Mouse (Mus musculus): ENCODE results near the gene Gm11027.
A peak's percentile ranks its signal among the peaks of the same experiment; 100 is the strongest.
"Not testable (repeated sequence)": the region's sequence is repeated elsewhere in the genome, so short reads cannot be mapped to it uniquely, and the experiment has no call there.

Gene Gm11027

DNA sequence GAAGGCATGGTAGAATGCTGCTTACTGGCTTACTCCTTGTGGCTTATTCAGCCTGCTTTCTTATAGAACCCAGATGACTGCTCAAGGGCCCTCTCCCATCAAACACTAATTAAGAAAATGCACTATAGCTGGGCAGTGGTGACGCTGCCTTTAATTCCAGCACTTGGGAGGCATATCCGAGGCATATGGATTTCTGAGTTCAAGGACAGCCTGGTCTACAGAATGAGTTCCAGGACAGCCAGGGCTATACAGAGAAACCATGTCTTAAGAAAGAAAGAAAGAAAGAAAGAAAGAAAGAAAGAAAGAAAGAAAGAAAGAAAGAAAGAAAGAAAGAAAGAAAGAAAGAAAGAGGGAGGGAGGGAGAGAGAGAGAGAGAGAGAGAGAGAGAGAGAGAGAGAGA lies at the start of gene Gm11027:
Gene Gm11027, plus strand, starts transcription at position 301 of the 400 bp plus-strand sequence.
- DNase-seq, result not testable (repeated sequence)

DNA sequence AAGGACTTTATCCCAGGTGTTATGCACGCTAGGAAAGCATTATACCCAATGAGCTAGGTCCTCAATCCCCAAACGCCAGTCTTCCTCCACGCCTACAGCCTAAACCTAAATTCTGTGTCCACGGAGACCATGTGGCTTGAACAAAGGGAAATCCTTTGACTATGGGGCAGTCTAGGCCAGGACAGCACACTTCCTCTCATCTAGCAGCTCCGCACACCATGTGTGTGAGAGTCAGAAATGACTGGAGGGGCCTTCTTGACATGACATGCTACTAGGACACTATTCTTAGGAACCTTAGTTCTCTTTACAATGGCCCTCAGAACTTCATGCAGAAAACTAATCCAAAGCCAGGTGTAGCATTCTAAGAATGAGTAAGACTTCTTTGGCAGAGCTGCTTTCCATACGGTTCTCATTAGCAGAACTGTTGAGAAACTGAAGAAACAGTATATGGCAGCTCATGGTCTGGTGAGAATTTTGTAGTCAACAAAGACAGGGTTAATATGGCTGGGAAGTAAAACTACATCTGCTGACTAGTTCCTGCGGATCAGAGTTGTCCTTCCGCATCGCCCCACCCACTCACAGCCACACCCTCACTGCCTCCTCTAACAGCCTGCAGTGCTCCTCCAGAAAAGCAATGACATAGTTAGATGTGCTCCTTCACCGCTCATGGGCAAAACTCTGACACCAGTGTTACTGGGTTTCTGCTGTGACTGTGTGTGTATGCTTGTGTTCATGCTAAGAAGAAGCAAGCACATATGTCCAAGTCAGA lies 48.7 kb upstream of the Gm11027 start:
- no peak for DNase-seq

DNA sequence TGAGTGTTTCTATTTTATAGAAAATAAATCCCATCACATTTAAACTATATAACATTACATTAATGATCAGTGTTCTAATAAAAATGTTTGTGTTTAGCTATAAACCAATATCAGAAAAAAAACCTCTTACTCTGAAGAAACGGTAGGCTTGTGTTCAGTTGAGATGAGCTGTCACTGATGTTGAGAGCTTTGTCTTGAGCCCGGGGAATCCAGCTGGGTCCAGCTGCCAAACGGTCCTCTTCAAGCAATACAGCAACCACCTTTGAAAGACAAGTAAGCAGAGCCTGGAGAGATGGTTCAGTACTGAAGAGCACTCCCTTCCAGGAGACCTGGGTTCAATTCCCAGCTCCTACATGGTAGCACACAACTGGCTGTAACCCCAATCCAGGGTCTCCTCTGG lies 45.7 kb upstream of the Gm11027 start:
- DNase-seq, result no peak

DNA sequence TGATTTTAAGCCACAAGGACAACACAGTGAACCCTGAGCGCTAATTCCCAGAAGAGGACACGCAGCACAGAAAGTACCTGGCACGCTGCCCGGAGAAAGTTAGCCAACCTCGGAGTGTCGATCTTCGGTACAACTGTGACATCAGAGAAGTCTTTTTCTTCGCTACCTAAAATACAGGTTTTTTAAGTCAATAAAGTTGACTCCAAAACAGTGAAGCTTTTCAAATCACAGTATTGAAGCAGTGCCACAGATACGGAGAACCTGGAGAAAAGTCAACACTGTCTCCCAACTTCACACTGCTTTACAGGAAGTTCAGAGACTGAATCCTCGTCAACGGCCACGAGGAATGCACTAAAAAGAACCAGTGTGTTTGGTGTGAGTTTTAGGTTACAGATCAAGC lies 43.6 kb upstream of the Gm11027 start:
- peak; percentile 5 to 11 for DNase-seq

DNA sequence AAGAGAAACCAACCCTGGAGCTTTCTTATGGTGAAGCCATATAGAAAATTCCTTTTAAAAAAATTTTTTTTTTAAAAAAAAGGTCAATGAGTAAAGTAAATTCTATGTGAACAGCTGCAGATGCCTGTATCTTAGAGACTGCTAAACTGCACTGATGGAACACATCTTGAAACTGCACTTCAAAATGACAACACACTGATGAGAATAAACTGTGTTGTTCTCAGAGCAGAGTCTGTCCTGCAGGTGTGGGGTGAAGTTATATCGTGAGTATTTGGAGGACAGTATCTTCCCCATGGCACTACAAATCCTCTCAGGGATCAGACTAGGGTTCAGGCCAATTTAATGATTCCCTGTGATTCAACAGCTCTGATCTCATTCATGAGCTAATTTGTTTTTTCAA lies 43.1 kb upstream of the Gm11027 start:
- no peak for DNase-seq

DNA sequence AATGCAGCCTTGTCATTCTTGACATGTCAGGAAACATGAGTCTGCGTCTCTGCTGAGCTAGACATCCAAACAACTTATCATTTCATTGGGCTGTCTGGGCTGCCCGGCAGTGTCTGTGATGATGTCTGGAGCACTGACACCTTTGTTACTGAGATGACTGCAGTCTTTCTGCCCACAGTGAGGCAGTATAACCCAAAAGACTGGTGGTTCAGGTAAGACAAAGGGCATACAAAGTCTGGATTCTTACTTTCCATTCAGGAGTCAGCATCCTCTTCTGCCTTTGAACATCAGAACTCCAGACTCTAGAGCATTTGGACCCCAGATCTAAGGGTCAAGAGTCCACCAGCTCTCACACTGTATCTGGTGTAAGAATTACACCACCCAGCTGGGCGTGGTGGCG lies 39.8 kb upstream of the Gm11027 start:
- DNase-seq, result peak in 1 of 2 experiments; percentile 8

DNA sequence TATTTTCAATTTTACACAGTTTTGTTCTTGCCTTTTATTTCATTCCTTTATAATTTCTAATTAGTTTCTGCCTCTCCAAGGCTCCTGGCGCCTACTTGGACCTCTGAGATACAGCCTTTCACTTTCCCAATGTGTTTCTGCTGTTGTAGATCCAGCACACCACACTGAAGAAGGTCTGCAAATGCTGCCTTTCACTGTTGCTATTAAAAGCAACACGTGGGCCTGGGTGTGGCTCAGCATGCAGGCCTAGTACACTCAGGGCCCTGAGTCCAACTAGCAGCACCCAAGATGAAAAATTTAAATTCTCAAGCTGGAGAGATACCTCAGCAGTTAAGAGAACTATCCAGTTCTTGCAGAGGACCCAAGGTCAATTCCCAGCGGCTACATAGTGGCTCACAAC lies 38.5 kb upstream of the Gm11027 start:
- no peak for DNase-seq

DNA sequence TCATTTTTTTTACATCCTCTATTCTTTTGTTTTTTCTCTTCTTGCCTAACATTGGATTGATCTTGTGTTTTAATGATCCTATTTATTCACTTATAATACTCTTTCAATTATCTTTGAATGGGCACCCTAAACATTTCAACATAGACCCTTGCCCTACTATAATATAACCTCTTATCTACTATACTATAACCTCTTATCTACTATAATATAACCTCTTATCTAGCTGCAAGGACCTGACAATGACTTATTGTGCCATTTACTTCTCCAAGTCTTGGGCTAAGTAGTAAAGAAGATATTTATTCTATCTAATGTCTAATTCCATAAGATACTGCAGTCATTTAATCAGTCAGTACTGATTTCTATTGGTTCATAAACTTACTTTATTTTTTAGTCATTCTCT lies 36.8 kb upstream of the Gm11027 start:
- no peak for DNase-seq

DNA sequence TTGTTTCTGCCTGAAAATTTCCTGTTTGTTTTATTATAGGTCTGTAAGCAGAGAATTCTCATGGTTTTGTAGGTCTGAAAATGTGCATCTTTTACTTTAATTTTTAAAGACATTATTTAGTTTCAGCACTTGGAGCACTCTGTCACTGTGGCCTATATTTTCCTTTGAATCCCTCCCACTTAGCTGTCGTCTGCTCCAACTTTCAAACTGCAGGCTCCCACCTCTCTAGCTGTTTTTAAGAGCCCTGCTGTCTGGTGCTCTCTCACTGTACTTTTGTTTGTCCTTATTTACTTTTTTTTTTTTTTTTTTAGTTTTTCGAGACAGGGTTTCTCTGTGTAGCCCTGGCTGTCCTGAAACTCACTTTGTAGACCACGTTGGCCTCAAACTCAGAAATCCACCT lies 36.4 kb upstream of the Gm11027 start:
- DNase-seq, result no peak

DNA sequence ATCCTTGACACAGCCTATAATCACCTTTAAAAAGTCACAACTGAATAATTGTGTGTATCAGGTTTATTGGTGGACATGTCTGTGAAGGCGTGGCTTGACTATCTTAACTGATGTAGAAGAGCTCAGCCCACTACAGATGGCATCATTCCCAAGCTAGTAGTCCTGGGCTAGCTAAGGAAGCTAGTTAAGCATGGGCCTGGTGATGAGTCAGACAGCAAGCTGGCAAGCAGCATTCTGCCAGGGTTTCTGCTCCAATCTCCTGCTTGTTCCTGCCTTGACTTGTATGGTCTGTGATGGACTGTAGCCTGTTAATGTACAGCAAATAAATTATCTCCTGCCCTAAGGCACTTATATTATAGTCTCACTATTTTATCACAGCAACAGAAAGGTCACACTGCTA lies 30.6 kb upstream of the Gm11027 start:
- no peak for DNase-seq

DNA sequence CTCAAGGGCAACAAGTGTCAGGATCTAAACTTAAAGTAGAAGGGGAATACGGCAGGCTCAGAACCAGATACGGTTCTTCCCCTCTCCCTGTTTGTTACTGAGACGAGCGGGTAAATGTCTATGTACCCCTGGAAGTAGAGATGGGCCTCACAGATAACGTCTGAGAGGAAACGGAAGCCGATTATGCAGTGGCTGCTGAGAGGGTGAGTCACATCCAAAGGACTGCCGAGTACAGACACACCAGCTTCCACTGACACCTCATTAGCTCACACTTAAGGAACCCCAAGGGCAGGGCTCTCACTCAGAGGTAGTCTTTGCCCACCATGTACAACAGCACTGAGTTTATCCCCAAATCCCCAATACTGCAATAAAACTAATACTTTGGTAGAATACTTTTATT lies 20.5 kb upstream of the Gm11027 start:
- DNase-seq, result peak; percentile 33 to 46

DNA sequence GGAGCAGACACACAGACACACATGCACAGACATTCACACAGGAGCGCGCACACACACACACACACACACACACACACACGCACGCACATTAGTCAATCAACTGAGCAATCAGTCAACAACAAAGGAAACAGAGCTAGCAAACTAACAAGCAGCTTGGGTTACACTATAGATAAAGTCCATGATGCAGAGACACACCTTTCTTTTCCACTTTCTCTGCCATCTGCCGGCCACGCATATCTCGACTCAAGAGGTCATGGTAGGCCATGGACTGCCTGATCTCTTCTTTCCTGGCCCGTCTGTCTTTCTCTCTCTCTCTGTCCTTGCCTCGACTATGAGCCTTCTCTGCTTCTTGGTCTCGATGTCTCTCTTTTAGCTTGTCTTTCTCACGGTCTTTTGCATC lies 19.6 kb upstream of the Gm11027 start:
- DNase-seq, result no peak

DNA sequence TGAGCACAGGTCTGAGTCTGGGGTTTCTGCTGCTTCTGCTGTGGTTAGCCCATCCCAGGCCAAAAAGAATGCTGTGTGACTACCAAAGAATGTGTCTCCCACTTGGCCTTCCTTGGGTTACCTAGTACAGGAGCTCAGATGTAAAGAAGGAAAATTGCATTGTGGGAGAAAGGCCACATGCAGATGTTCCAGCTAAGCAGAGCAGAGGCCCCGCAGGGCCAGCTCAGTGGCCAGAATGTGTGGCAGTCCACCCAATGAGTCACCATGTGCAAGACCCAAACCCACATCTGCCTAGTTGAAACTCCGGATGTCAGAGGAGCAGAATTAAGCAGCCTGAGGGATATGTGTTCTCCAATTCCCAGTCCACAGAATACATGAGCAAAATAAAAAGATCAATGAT lies 16.9 kb upstream of the Gm11027 start:
- DNase-seq, result no peak

DNA sequence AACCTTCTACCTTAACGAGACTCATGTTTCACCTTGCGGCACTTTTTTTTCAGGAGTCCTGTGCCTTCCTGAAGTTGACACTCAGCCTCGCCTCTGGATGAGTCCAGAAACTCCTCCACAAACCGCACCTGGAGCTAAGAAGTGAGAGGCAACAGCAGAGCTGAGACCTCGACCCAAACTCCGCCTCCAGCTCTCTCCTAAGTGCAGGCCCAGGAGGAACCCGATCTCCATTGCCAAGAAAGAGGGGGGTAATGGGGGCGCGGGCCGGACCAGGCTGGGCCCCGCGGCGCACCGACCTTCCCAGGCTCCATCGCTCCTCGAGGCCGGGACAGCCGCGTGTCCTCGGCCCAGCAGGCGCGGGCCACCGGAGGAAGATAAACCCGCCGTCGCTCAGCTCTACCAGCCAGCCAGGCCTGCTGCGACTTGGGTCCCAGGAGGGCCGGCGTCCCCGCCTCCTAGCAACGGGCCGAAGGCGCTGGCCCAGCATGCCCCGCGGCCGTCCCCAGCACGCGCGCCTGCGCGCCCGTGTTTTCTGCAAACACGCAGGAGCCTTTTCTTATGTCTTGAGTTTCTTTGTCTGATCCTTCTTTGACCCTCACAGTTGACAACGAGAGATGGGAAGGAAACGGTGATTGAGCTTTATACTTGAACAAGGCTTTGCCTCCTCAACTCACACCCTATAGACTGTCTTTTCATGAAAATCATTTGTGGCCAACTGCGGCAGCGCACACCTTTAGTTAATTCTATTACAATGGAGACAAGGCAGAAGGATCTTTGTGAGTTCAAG lies 12.4 kb upstream of the Gm11027 start, which contains the start of gene Wdr60:
Gene Wdr60, minus strand, starts transcription at position 468 of the 787 bp plus-strand sequence.
- DNase-seq, result peak; percentile 88 to 90

DNA sequence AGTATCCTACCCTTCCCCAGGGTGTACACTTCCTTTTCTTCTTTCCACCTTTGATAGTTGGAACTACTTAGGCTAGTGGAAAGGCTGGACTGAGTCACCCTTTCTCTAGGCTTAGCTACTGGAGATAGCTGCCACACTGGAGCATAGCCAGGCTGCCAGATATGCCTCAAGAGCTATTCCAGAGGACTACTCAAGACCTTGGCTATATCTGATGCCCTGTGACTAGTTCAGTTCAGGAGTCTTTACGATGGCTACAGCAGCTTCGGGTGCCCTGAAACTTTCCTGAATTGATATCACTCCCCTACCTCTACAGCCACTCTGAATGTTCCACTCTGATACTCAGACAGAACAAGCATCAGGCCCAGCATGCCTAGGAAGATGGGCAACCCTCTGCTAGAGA lies 10.4 kb upstream of the Gm11027 start:
- no peak for DNase-seq

DNA sequence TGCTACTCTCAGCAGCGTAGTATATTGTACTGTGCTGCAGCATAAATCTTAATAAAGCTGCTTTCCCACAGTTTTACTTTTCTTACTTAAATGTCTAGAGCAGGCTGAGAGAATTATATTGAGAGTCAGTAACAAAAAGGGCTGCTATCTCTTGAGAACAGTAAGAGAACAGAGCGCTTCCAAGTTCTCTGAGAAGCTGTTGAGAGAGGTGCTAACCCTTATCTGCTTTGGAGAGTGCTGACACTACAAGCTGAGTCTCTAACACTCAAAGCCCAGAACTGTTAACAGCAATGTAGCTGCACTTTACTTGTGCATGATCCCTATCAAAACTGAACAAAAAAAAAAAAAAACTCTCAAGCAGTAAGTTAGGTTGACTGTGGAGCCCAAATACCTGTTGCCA lies 9.9 kb upstream of the Gm11027 start:
- DNase-seq, result no peak

DNA sequence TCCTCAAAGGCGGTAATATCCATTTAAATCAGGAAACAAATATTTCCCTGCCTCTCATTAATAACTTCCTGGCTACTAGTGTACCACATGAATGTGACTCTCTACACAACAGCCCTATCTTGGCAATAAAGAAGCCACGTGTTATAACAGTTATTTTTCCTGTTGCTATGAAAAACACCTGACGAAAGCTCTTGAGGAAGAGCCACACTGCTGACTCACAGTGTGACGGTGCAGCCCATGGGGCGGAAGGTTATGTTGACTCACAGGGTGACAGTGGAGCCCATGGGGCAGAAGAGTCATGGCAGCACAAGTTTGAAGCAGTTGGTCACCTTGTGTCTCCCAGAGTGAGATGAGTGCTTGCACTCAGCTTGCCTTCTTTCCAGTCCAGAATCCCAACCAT lies 5.7 kb upstream of the Gm11027 start:
- no peak for DNase-seq

DNA sequence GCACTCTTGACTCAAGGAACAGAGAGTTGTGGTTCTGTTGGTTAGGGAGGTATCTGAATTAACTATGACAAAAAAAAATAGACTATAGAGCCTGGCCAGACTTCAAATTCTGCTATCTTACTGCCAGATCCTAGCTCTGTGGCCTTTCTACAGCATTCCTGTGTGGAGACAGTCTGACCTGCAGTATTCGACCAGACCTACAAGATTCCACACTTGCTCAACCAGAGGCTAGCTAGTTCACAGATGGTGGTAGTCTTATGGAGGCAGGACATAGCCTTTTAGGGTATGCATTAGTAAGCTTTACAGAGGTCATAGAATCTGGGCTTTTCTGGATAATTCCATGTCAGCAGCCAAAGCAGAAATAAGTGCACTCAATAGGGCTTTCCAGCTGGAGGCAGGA lies 4.6 kb upstream of the Gm11027 start:
- DNase-seq, result no peak

DNA sequence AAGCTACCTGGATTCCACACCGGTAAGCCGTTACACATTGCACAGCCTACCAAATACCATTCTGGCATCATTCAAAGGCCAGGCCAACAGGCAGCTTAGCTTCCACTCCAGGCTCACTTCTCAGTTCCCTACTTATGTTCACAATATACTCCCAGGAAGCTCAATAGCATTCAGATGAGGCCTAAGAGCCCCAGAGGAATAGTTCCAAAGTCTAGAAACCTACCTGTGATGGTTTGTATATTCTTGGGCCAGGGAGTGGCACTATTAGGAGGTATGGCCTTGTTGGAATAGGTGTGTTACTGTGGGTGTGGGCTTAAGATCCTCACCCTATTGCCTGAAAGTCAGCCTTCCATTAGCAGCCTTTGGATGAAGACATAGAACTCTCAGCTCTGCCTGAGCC lies 4.1 kb upstream of the Gm11027 start:
- no peak for DNase-seq

DNA sequence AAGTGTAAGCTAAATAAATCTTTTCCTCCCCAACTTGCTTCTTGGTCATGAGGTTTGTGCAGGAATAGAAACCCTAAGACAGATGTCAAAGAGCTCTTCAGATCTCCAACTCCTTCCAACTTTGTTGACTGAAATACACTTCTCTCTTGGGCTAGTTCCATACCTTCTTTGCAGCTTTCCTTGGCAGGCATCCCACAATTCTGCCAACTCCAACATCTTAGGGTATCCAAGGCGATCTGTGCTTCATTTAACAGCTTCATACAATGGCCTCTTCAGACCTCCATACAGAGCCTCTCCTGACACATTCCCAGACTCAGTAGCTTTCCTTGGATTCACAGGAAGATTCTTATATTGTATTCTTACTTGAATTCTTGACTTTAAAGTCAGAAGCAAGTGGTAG lies 1.5 kb upstream of the Gm11027 start:
- DNase-seq, result no peak

DNA sequence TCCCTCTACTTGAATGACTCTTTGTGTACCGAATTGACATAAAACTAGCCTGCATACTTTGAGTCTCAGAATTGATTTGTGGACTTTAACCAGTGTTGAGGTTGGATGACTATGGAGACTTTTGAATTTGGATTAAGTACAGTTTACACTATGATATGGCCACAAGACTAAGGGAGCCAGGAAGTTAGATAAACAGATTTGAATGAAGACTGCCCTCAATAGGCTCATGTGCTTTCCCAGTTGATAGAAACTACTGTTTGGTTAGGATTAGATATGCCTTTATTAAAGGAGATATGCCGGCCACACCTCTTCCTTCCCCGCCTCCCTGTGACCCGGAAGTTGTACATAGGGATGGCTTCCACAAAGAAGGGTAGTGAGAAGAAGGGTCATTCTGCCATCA lies 445 bp downstream of the Gm11027 start:
- no peak for DNase-seq

DNA sequence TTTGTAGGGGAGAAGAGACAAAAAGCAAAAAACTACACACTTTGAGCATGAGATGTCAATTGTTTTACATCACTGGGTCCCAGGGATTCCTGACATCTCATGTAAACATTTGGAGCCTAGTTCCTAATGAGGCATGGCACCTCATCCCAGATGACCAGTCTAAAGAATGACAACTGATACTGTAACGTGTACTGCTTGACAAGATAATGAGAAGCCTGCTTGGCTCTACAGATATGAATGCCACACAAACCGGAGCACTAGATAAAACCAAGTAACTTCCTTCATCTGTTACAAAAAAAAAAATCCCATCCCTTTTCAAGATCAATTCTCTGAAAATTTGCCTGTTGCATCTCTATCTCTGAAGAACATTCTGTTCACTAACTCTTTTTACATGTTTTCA lies 1.8 kb downstream of the Gm11027 start:
- DNase-seq, result no peak

DNA sequence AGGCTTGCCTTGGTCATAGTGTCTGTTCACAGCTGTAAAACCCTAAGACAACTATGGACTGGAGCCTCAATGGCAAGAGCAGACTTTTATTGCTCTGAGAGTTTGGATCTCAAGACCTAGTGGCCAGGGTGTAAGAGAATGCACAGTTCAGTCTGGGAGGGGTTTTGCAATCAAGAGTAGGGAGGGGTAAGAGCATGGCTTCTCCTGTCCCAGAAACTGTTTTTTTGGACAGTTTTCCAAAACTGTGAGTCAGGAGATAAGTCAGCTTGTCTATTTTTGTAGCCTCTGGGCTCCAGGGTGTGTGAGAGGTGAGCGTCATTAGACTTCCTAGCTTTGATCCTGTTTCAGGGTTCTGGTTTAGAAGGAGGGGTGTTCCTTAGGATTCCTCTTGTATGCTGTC lies 3.4 kb downstream of the Gm11027 start:
- no peak for DNase-seq

DNA sequence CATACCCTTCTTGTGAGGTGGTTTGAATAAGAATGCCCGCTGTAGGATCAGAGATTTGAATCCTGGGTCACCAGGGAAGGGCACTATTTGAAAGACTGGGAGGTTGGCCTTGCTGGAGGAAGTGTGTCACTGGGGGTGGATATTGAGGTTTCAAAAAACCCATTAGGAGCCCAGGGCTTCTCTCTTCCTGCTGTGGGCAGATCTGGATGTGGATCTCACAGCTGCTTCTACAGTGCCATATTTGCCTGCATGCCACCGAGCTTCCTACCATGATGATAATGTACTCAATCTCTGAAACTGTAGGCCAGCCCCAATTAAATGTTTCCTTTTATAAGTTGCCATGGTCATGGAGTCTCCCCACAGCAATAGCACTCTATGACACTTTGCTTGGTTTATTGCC lies 4.0 kb downstream of the Gm11027 start:
- DNase-seq, result no peak

Measured in thymus, postnatal 36 days (tissue).